8 mouse cellular contexts compared by ENCODE assay signal in the genomic region with DNA sequence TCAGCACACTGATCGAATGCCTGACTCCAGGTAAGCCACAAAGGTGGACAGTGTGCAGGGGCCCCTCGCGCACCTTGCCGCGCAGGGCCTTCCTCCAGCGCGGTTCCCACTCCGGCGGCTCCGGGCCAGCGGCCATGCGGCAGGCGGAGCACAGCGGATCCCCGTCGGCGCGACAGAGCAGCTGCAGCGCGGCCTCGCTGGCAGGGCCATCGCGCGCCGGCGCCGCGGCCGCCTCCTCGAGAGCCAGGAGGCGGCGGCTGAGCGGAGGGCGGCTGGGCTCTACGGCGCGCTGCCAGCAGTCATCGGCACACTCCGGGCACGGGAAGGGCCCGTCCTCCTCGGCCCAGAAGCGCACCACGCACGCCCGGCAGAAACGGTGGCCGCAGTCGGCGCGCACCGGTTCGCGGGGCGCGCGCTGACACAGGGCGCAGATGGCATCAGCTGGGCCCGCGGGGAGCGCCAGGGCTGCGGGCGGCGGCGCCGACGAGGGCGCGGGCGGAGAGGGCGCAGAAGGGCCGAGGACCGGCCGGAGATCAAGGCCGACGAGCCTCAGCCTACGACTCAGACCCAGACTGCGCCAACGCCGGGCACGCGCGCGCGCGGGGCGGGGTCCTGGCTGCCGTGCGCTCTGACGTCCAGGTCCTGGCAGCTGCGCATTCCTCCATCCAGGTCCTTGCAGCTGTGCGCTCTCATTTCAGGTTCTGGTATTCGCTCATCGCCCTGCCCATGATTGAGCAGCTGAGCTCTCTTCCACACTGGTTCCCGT. TPM values are rescaled to one million over a fixed set of nuclear protein-coding genes. Genes with fewer than 3 reads are reported as not detected.
A peak's percentile ranks its signal among the peaks of the same experiment; 100 is the strongest.
DNase-seq lines count a peak whose midpoint lies in the region; ATAC-seq lines count a peak whose summit lies in the region.

Gene Rnf187, minus strand, starts transcription at position 595 of the 766 bp plus-strand sequence.

- H3K36me3 ChIP-seq in hindbrain, embryonic 10.5 days, result peaks cover 36% of the 10 kb centered on the region

- H3K27me3 ChIP-seq in hindbrain, embryonic 10.5 days (ENCODE audit: insufficient read depth, poor library complexity, severe bottlenecking), result no peaks in the 10 kb centered on the region; the same call in 1 of the 2 replicates

- peaks cover 38% of the 10 kb centered on the region for H3K4me1 ChIP-seq in hindbrain, embryonic 10.5 days (replicated peaks)

- H3K4me3 ChIP-seq in hindbrain, embryonic 10.5 days, result peak within 1 kb of the TSS; percentile 98

- H3K27ac ChIP-seq in hindbrain, embryonic 10.5 days, result peak within 1 kb of the TSS; percentile 96

- WGBS in hindbrain, embryonic 10.5 days, result under 1% methylated on average over 95 of the region's 95 CpGs

- peak; percentile 82 for DNase-seq in MEL-GATA-1-ER (ENCODE audit: extremely low read depth, low read depth)
- peak; percentile 92 for DNase-seq in cerebellum, adult 8-10 months
- DNase-seq in hindbrain, embryonic 10.5 days (ENCODE audit: low spot score), result peak; percentile 93
- DNase-seq in layer of hippocampus, postnatal 10 days (ENCODE audit: low spot score in 2 of 2), result peak; percentile 85 to 92
- peak; percentile 95 for DNase-seq in lung, postnatal 10 days
- peak; percentile 91 for DNase-seq in ovary, postnatal 36 days (ENCODE audit: low spot score)
- DNase-seq in thymus, postnatal 25 days, result peak; percentile 90

- H3K9me3 ChIP-seq in hindbrain, embryonic 10.5 days, result no peaks in the 10 kb centered on the region

- peak; percentile 93 for ATAC-seq in frontal cortex, adult (ENCODE audit: low TSS enrichment)

RNA-seq across cellular contexts. Expression of gene Rnf187, which starts in this region (rescaled TPM):
- polyA plus RNA-seq in hindbrain, embryonic 10.5 days (2016; fragmentation: Nextera tagmentation; extraction: Ambion mirVana), result 297 and 381 TPM in 2 replicates
- total RNA-seq in layer of hippocampus, postnatal 10 days (2021), result 100 to 1,000 TPM; 453 to 458 TPM

Comparison
In these comparisons a context has a peak if more than half of its experiments do, and no peak if none do; other contexts are left out.
1. Peak in every context shown above with its lines: DNase-seq, ATAC-seq, H3K4me3 ChIP-seq and H3K27ac ChIP-seq.